Mouse (Mus musculus) stomach, postnatal 0 days (tissue): Measurements from ENCODE around the gene Prdx5.

ENCODE experiments used
- CTCF ChIP-seq: IDR thresholded peaks from 2 replicates; pipeline ENCODE4 v1.5.1; 2016; ENCODE audit warnings: antibody characterized with exemption, low read depth, mild to moderate bottlenecking, moderate library complexity
- EP300 ChIP-seq: optimal IDR thresholded peaks from 2 replicates; pipeline ENCODE3; 2016; ENCODE audit warnings: antibody characterized with exemption

GRCm38 (mm10) chr19:6948186-6948585 lies 38.3 kb upstream of the Prdx5 start:
- TF ChIP-seq CTCF (no peak), EP300 (no peak)
